Mouse (Mus musculus) frontal cortex, postnatal 36 days (tissue): ENCODE results near the gene Mpv17l.
"Not testable (repeated sequence)": the region's sequence is repeated elsewhere in the genome, so short reads cannot be mapped to it uniquely, and the experiment has no call there.

Experiments used
- DNase-seq, 2 experiments: peaks; one replicate each; pipeline ENCODE4 v3.0.0; 2022; ENCODE audit warnings: low spot score in 2 of 2

The Mpv17l gene

GRCm38 (mm10) chr16:13927456-13928075 is 24.6 kb downstream of the Mpv17l start:
- DNase-seq: no peak

- DNase-seq: peak; percentile 78 to 85
Measured at GRCm38 (mm10) chr16:13940139-13940846, 37.3 kb downstream of the Mpv17l start.

- DNase-seq: peak in 1 of 2 experiments; percentile 5
Measured at GRCm38 (mm10) chr16:13940847-13941395, 38.0 kb downstream of the Mpv17l start.

- no peak for DNase-seq
Measured at GRCm38 (mm10) chr16:13944178-13944577, 41.2 kb downstream of the Mpv17l start.

- DNase-seq: no peak
Measured at GRCm38 (mm10) chr16:13944752-13945151, 41.8 kb downstream of the Mpv17l start.

GRCm38 (mm10) chr16:13945153-13945552 is 42.2 kb downstream of the Mpv17l start:
- DNase-seq: no peak

- no peak for DNase-seq
Measured at GRCm38 (mm10) chr16:13946306-13946705, 43.3 kb downstream of the Mpv17l start.

GRCm38 (mm10) chr16:13951245-13951644 is 48.3 kb downstream of the Mpv17l start:
- no peak for DNase-seq

GRCm38 (mm10) chr16:13962053-13962452 is 59.1 kb downstream of the Mpv17l start:
- no peak for DNase-seq

- no peak for DNase-seq
Measured at GRCm38 (mm10) chr16:13969096-13969495, 66.1 kb downstream of the Mpv17l start.

GRCm38 (mm10) chr16:13972051-13972450 is 69.1 kb downstream of the Mpv17l start:
- DNase-seq: no peak

- DNase-seq: not testable (repeated sequence)
Measured at GRCm38 (mm10) chr16:13976358-13976896, 73.5 kb downstream of the Mpv17l start.

- not testable (repeated sequence) for DNase-seq
Measured at GRCm38 (mm10) chr16:13977026-13977425, 74.1 kb downstream of the Mpv17l start.

- DNase-seq: not testable (repeated sequence)
Measured at GRCm38 (mm10) chr16:13981726-13982125, 78.8 kb downstream of the Mpv17l start.

- DNase-seq: no peak
Measured at GRCm38 (mm10) chr16:13983161-13983560, 80.2 kb downstream of the Mpv17l start.

GRCm38 (mm10) chr16:13986197-13986573 is 83.2 kb downstream of the Mpv17l start:
- DNase-seq: no peak

- DNase-seq: peak; percentile 69 to 70
Measured at GRCm38 (mm10) chr16:13986574-13987478, 83.9 kb downstream of the Mpv17l start, which contains the start of the genes 2900011O08Rik and Ifitm7. 2900011O08Rik (plus strand) TSS chr16:13986604. Ifitm7 (minus strand) TSS chr16:13986888.

- no peak for DNase-seq
Measured at GRCm38 (mm10) chr16:13992518-13993248, 89.7 kb downstream of the Mpv17l start.

GRCm38 (mm10) chr16:13994076-13994475 is 91.1 kb downstream of the Mpv17l start:
- DNase-seq: no peak

- DNase-seq: no peak
Measured at GRCm38 (mm10) chr16:13994502-13994901, 91.5 kb downstream of the Mpv17l start.
